Mouse (Mus musculus) heart, adult 2 months (tissue): ENCODE results near the gene Cnep1r1. TPM values are rescaled to one million over a fixed set of nuclear protein-coding genes. Genes with fewer than 3 reads are reported as not detected.

Experiments
- DNase-seq, 2 experiments: peaks; one replicate each; pipeline ENCODE4 v3.0.0; 2021
- H3K27ac ChIP-seq: fragments of 200-600 bp; 2 replicates; pipeline ENCODE4 v1.8.1; 2022
- H3K27me3 ChIP-seq: fragments of 200-500 bp; 2 replicates; pipeline ENCODE4 v1.6.1; 2012; ENCODE audit warnings: mild to moderate bottlenecking, low read length, inconsistent platforms, mixed read lengths; ENCODE audit not compliant: control insufficient read depth, insufficient read depth
- H3K36me3 ChIP-seq: fragments of 200-500 bp; 2 replicates; pipeline ENCODE4 v1.6.1; 2012; ENCODE audit warnings: low read length, inconsistent platforms; ENCODE audit not compliant: control insufficient read depth, insufficient read depth
- H3K4me1 ChIP-seq: fragments of 200-500 bp; 2 replicates; pipeline ENCODE4 v1.6.1; 2011; ENCODE audit warnings: low read length; ENCODE audit not compliant: control insufficient read depth, insufficient read depth
- H3K4me3 ChIP-seq: fragments of 200-600 bp; 2 replicates; pipeline ENCODE4 v1.8.1; 2022
- H3K79me2 ChIP-seq: fragments of 200-500 bp; replicated peaks from 2 replicates; pipeline ENCODE4 v1.6.1; 2012; ENCODE audit warnings: mild to moderate bottlenecking, inconsistent platforms, low read length, moderate library complexity, mixed read lengths; ENCODE audit not compliant: control insufficient read depth, insufficient read depth
- H3K9ac ChIP-seq: fragments of 200-500 bp; 2 replicates; pipeline ENCODE4 v1.6.1; 2012; ENCODE audit warnings: low read depth, mild to moderate bottlenecking, control low read depth, inconsistent platforms, low read length, mixed read lengths
- CTCF ChIP-seq: fragments of 200-600 bp; IDR thresholded peaks from 2 replicates; pipeline ENCODE4 v1.8.1; 2022; ENCODE audit warnings: antibody characterized with exemption, mild to moderate bottlenecking, moderate library complexity
- EP300 ChIP-seq: fragments of 200-500 bp; IDR thresholded peaks from 2 replicates; pipeline ENCODE4 v1.6.1; 2011; ENCODE audit warnings: low read depth, low read length, control low read depth; ENCODE audit not compliant: insufficient read depth
- POLR2A ChIP-seq: fragments of 200-500 bp; IDR thresholded peaks from 2 replicates; pipeline ENCODE4 v1.6.1; 2011; ENCODE audit warnings: mild to moderate bottlenecking, low read depth, low read length, control low read depth; ENCODE audit not compliant: insufficient read depth
- WGBS: fragments of 180-500 bp; shearing (Covaris S2); methylation state at CpG from one replicate; pipeline ENCODE4 v1.1.7; 2018; 5-methylcytosine and 5-hydroxymethylcytosine counted together
- intact Hi-C: fragments of 180-260 bp; cut with DNase I; formaldehyde crosslinking; loops from one replicate; pipeline ENCODE4 v1.15.1; 2025
- polyA plus RNA-seq: library from polyadenylated mRNA; depleted of rRNA; stranded (reverse); fragments of >200 nt; gene quantifications from 2 replicates; pipeline ENCODE4 v1.2.3, GENCODE M21; 2012
- total RNA-seq, 2 experiments: library from RNA; stranded (reverse); gene quantifications; 2 replicates each; pipeline ENCODE4 v1.2.3; 2021

Gene Cnep1r1
- total and polyA plus RNA-seq, 3 experiments: 20.0 to 38.4 (median 32.9) TPM

- TF ChIP-seq EP300: peak; percentile 75
- peak; percentile 90 for TF ChIP-seq POLR2A
- TF ChIP-seq CTCF: peak; percentile 55
- Histone ChIP-seq H3K27ac (peak within 1 kb of the TSS; percentile 93), H3K9ac (peak within 1 kb of the TSS; percentile 78), H3K4me3 (peak within 1 kb of the TSS; percentile 78), H3K27me3 (no peaks in the 10 kb centered on the region), H3K36me3 (peaks cover 2% of the 10 kb centered on the region), H3K4me1 (peaks cover 2% of the 10 kb centered on the region), H3K79me2 (no peaks in the 10 kb centered on the region)
- peak; percentile 95 to 98 for DNase-seq
- WGBS: under 1% methylated on average over 79 of the region's 79 CpGs
- intact Hi-C loops: loop anchor here (2.0 to 10.0 kb wide), 3 partner anchors 19 to 207 kb away; partner anchors contain the start of genes Cnep1r1 and Tent4b
Measured at GRCm38 (mm10) chr8:88137748-88138484, 19.3 kb downstream of the Cnep1r1 start, which contains the start of gene Heatr3. Gene Heatr3, plus strand, starts transcription at chr8:88137855.

GRCm38 (mm10) chr8:88139256-88139655, 20.7 kb downstream of the Cnep1r1 start:
- TF ChIP-seq EP300 (no peak), POLR2A (no peak), CTCF (no peak)
- peaks cover 2% of the 10 kb centered on the region for H3K36me3 ChIP-seq
- WGBS: 86% methylated on average over 3 of the region's 3 CpGs
- DNase-seq: no peak
- intact Hi-C loops: loop anchor here (5.0 to 10.0 kb wide), 2 partner anchors 58 to 206 kb away; partner anchors contain the start of gene Tent4b
- H3K9ac ChIP-seq: no peak overlapping the region
- no peak overlapping the region for H3K4me3 ChIP-seq
- H3K4me1 ChIP-seq: peaks cover 2% of the 10 kb centered on the region
- H3K27me3 ChIP-seq: no peaks in the 10 kb centered on the region
- no peaks in the 10 kb centered on the region for H3K79me2 ChIP-seq
- no peak overlapping the region for H3K27ac ChIP-seq

- WGBS: 67% methylated on average over 3 of the region's 3 CpGs
- DNase-seq: no peak
Measured at GRCm38 (mm10) chr8:88141629-88142028, 23.1 kb downstream of the Cnep1r1 start.

GRCm38 (mm10) chr8:88144041-88144440, 25.5 kb downstream of the Cnep1r1 start:
- WGBS: 84% methylated on average over 5 of the region's 5 CpGs
- Histone ChIP-seq H3K27me3 (no peaks in the 10 kb centered on the region), H3K79me2 (no peaks in the 10 kb centered on the region), H3K36me3 (peaks cover 5% of the 10 kb centered on the region), H3K4me3 (no peak overlapping the region), H3K9ac (no peak overlapping the region), H3K27ac (no peak overlapping the region), H3K4me1 (peaks cover 2% of the 10 kb centered on the region; the same call in 1 of the 2 replicates)
- TF ChIP-seq EP300 (no peak), CTCF (no peak), POLR2A (no peak)
- no peak for DNase-seq
- intact Hi-C loops: no loop called here

More at GRCm38 (mm10) chr8:88141629-88142028, 23.1 kb downstream of the Cnep1r1 start:
- H3K4me3 ChIP-seq: no peak overlapping the region
- no peaks in the 10 kb centered on the region for H3K79me2 ChIP-seq
- intact Hi-C loops: no loop called here
- H3K27me3 ChIP-seq: no peaks in the 10 kb centered on the region
- TF ChIP-seq CTCF (no peak), EP300 (no peak), POLR2A (no peak)
- no peak overlapping the region for H3K9ac ChIP-seq
- peaks cover 2% of the 10 kb centered on the region for H3K4me1 ChIP-seq
- H3K36me3 ChIP-seq: peaks cover 2% of the 10 kb centered on the region
- H3K27ac ChIP-seq: no peak overlapping the region

- WGBS: 94% methylated on average over 6 of the region's 6 CpGs
- Histone ChIP-seq H3K27me3 (no peaks in the 10 kb centered on the region), H3K9ac (no peak overlapping the region), H3K79me2 (no peaks in the 10 kb centered on the region), H3K4me3 (no peak overlapping the region), H3K27ac (no peak overlapping the region), H3K36me3 (peaks cover 4% of the 10 kb centered on the region), H3K4me1 (no peaks in the 10 kb centered on the region)
- no peak for DNase-seq
- intact Hi-C loops: no loop called here
- TF ChIP-seq POLR2A (no peak), CTCF (no peak), EP300 (no peak)
Measured at GRCm38 (mm10) chr8:88150910-88151371, 32.4 kb downstream of the Cnep1r1 start.
